Mouse (Mus musculus): ENCODE data around the gene Tmem56. TPM values are rescaled to one million over a fixed set of nuclear protein-coding genes. Genes with fewer than 3 reads are reported as not detected.

Gene Tmem56
- total and polyA plus RNA-seq, 3 experiments = 0.32 to 0.39 TPM; not detected in 1

- Histone ChIP-seq H3K9ac (ENCODE audit: control insufficient read depth, low read depth, low read length, poor library complexity, severe bottlenecking) (peak within 1 kb of the TSS; percentile 80), H3K27ac (ENCODE audit: control insufficient read depth, low read depth, low read length) (peak within 1 kb of the TSS; percentile 81), H3K27me3 (ENCODE audit: control insufficient read depth in 1 of 2, insufficient read depth in 2 of 2, low read length in 2 of 2) (no peaks in the 10 kb centered on the region), H3K4me1 (ENCODE audit: control insufficient read depth in 1 of 2, insufficient read depth in 2 of 2, low read length in 2 of 2) (0 out of 4 replicates have a peak, but pooled peaks cover 0 to 5% of the 10 kb centered on the region in 2 experiments), H3K36me3 (ENCODE audit: control insufficient read depth in 1 of 2, insufficient read depth in 2 of 2, low read length in 2 of 2) (peaks cover 0 to 2% of the 10 kb centered on the region in 2 experiments; a peak in 1 of 4 replicates), H3K79me2 (ENCODE audit: control insufficient read depth, insufficient read depth, low read length, poor library complexity) (no peaks in the 10 kb centered on the region; the same call in 1 of the 2 replicates), H3K9me3 (replicated peaks; ENCODE audit: insufficient read depth, low read length) (no peaks in the 10 kb centered on the region), H3K4me3 (ENCODE audit: control insufficient read depth in 1 of 2, insufficient read depth in 1 of 2, low read depth in 2 of 2, low read length in 2 of 2) (peak within 1 kb of the TSS; percentile 77 to 89)
- TF ChIP-seq NELFE (IDR thresholded peaks at IDR 0.05; ENCODE audit: low read depth, low read length) (peak; percentile 94), MXI1 (IDR thresholded peaks at IDR 0.05; ENCODE audit: low read depth, low read length) (peak; percentile 82; the same call in 1 of the 2 replicates), USF1 (IDR thresholded peaks at IDR 0.05; ENCODE audit: low read depth, low read length) (no peak), KAT2A (conservative IDR thresholded peaks at IDR 0.05; ENCODE audit: low read depth, low read length) (peak; percentile 84), ZC3H11A (IDR thresholded peaks at IDR 0.05; ENCODE audit: low read depth, low read length) (no peak), MYB (IDR thresholded peaks at IDR 0.05; ENCODE audit: low read depth, low read length) (no peak), EP300 (IDR thresholded peaks at IDR 0.05; ENCODE audit: low read depth in 1 of 2, low read length in 2 of 2) (no peak), E2F4 (IDR thresholded peaks at IDR 0.05; ENCODE audit: borderline replicate concordance, low read depth, low read length) (no peak), ZNF384 (IDR thresholded peaks at IDR 0.05; ENCODE audit: low read depth, low read length) (peak; percentile 53), BHLHE40 (IDR thresholded peaks at IDR 0.05; ENCODE audit: borderline replicate concordance, low read depth, low read length) (no peak), TCF12 (IDR thresholded peaks at IDR 0.05; ENCODE audit: low read depth, low read length) (peak; percentile 68), ZMIZ1 (IDR thresholded peaks at IDR 0.05; ENCODE audit: low read depth, low read length) (peak; percentile 84; the same call in 1 of the 2 replicates), POLR2A (IDR thresholded peaks at IDR 0.05; ENCODE audit: control insufficient read depth in 1 of 2, insufficient read depth in 1 of 2, low read depth in 1 of 2, low read length in 2 of 2, poor library complexity in 1 of 2) (peak; percentile 20 to 95; a peak in 2 of 4 replicates), CTCF (IDR thresholded peaks at IDR 0.05 in 2 of 3, conservative IDR thresholded peaks at IDR 0.05 in 1 of 3; ENCODE audit: control insufficient read depth in 1 of 3, insufficient read depth in 1 of 3, low read depth in 2 of 3, low read length in 3 of 3, poor library complexity in 1 of 3, severe bottlenecking in 1 of 3) (no peak), HCFC1 (IDR thresholded peaks at IDR 0.05; ENCODE audit: low read depth, low read length) (peak; percentile 99), MAZ (IDR thresholded peaks at IDR 0.05; ENCODE audit: low read depth, low read length) (no peak), UBTF (IDR thresholded peaks at IDR 0.05; ENCODE audit: borderline replicate concordance, insufficient read depth, low read depth, low read length) (no peak), POLR2AphosphoS5 (IDR thresholded peaks at IDR 0.05; ENCODE audit: borderline replicate concordance, low read depth, low read length) (no peak), MYC (IDR thresholded peaks at IDR 0.05; ENCODE audit: low read depth, low read length) (no peak), CHD2 (IDR thresholded peaks at IDR 0.05; ENCODE audit: low read length) (no peak), ETS1 (IDR thresholded peaks at IDR 0.05; ENCODE audit: low read depth, low read length) (peak; percentile 32; the same call in 1 of the 2 replicates), TAL1 (IDR thresholded peaks at IDR 0.05; ENCODE audit: low read length) (no peak), SIN3A (IDR thresholded peaks at IDR 0.05; ENCODE audit: low read length) (peak; percentile 85), TBP (IDR thresholded peaks at IDR 0.05; ENCODE audit: low read depth, low read length) (peak; percentile 84), NRF1 (IDR thresholded peaks at IDR 0.05; ENCODE audit: insufficient read depth, low read depth, low read length, poor library complexity, severe bottlenecking) (peak; percentile 73), POLR2AphosphoS2 (IDR thresholded peaks at IDR 0.05; ENCODE audit: low read length) (peak; percentile 86), MAFK (IDR thresholded peaks at IDR 0.05; ENCODE audit: borderline replicate concordance, low read depth, low read length) (no peak), ELF1 (IDR thresholded peaks at IDR 0.05; ENCODE audit: low read depth, low read length) (peak; percentile 98)
- DNase-seq (ENCODE audit: low read depth, low spot score) = peak; percentile 98
Measured at GRCm38 (mm10) chr3:121291560-121292258, 8.8 kb upstream of the Tmem56 start, which contains the start of gene Alg14. TSS of gene Alg14 (plus strand) at chr3:121291773.
